Mouse (Mus musculus) NIH3T3 (cell line): ENCODE data around the gene Plxdc1.

Experiments used
- DNase-seq: peaks from one replicate; pipeline ENCODE4 v3.0.0-alpha.2; 2012; ENCODE audit warnings: low read depth

Plxdc1 gene

DNA sequence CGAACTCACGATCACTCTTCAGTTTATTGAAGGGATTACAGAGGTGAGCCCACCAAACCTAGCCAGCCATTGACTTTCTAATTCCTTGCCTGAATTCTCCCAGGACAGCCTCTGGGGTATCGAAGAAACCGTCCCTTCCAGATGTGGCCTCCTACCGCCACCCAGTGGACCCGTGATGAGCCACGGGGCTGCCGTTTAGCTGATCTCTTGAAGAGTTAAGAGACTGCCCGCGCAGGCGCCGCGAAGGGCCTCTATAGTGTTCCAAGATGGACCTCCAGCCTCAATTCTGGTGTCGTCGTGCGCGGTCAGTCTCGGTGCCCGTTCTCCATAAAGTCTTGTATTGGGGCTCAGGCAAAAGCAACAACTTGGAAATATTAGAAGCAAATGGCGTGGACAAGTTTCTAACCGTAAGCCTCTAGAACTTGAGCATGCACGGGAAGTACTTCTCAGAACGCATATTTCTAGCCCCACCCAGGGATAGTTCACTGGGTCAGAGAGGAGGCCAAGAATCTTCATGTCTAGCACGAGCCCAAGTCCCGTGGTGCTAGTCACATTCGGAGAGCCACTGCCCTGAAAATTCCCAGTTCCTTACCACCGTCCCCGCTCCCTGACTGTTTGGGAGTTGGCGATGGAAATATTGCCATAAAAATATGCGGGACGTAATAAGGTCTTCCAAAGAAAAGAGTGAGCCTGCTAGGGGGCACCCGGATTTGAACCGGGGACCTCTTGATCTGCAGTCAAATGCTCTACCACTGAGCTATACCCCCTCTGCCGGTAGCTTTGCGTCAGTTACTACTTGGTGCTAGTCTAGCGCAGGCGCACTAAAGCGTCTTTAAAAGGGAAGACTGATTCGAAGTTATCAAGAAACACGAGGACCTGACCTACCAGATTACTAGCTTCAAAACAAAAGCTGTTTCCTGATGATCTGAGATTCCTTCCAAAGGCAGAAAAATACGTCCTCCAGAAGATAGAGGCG is 1.6 kb upstream of the Plxdc1 start:
- peak; percentile 98 for DNase-seq

GRCm38 (mm10) chr11:97986738-97987465 is 658 bp upstream of the Plxdc1 start:
- no peak for DNase-seq

- DNase-seq: peak; percentile 38
Measured at GRCm38 (mm10) chr11:97983983-97984382, 2.3 kb downstream of the Plxdc1 start.

- DNase-seq: no peak
Measured at GRCm38 (mm10) chr11:97983506-97983905, 2.7 kb downstream of the Plxdc1 start.

DNA sequence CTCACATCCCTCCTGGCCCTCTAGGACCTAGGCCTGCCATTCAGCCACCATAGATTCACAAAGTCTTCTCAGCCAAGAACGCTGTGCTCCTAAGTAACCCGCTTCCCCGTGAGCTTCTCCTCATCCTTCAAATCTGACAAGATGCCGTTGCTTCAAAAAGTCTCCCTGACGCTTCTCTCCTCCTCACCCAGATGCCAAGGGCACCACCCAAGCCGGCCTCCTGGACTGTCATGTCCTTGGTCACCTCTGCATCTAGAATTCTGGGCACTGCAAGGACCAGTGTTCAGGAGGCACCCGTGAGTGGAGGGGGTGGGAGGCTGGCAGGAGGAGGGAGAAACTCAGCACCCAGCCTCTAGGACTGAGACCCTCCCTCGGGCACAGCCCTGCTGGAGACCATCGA is 3.5 kb downstream of the Plxdc1 start:
- DNase-seq: no peak

- DNase-seq: peak; percentile 77
Measured at GRCm38 (mm10) chr11:97980531-97980966, 5.7 kb downstream of the Plxdc1 start.

- DNase-seq: no peak
Measured at GRCm38 (mm10) chr11:97979824-97980495, 6.3 kb downstream of the Plxdc1 start.

GRCm38 (mm10) chr11:97978392-97978791 is 7.9 kb downstream of the Plxdc1 start:
- DNase-seq: no peak

DNA sequence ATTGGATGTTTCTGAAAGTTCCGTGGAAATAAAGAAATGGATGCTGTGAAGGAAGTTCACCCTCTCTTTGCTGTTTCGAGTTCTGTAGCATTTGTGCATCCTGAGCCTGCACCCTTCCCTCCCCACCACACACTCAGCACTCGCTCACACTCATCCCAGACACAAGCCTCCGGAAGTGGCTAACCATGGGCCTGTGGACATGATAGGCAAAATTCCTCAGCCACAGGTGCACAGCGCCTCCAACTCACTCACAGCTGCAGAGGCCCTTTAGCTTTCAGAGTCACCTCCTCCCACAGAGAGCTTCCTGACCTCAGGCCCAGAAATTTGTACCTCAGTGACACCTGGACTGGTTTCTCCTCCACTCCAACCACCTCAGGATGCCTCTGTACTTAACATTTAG is 8.4 kb downstream of the Plxdc1 start:
- DNase-seq: no peak

GRCm38 (mm10) chr11:97974746-97975145 is 11.5 kb downstream of the Plxdc1 start:
- no peak for DNase-seq

DNA sequence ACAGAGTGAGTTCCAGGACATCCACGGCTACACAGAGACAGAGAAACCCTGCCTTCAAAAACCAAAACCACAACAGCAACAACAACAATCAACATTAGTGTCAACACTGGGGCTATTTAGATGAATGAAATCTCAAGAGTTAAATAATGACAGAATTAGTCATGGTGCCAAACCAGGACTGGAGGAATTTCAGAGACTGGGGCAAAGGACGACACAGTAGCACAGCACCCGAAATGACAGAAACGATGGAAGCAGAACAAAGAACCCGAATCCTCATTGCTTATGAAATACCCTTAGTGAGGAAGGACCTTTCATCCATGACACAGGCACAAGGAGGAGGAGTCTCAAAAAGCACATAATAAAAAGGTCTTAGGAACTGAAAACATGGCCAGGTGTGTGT is 12.1 kb downstream of the Plxdc1 start:
- DNase-seq: no peak

DNA sequence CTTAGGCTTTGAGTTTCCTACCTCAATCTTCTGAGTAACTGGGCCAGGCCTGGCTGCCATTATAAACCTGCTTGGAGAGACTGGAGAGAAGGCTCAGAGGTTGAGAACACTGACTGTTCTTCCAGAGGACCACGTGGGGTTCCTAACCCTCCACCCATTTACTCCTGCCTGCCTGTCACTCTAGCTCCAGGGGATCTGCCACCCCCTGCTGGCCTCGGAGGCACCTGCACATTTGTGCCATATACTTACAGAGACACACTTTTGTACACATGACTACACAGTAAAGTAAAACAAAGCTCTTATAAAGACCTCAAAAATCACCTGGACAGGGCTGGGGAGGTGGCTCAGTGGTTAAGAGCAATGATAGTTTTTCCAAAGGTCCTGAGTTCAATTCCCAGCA is 13.8 kb downstream of the Plxdc1 start:
- DNase-seq: no peak

DNA sequence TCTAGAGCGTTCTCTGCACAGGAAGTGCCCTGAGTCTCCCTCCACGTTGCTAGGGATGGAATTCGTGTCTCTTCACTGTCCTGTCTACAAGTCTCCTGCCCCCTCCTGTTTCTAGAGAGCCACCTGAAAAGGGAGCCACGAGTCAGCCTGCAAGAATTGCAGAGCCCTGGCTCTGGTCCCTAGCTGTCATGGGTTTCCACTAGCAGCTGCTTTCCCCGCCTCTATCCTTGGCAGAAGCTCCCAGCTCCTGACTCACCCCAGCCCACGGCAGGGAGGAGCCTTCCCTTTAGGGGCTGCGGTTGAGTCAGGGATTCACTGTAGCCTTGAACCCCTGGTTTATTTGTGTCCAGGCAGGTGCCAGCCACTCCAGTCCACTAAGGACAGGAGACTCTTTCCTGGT is 15.0 kb downstream of the Plxdc1 start:
- DNase-seq: peak; percentile 96

DNA sequence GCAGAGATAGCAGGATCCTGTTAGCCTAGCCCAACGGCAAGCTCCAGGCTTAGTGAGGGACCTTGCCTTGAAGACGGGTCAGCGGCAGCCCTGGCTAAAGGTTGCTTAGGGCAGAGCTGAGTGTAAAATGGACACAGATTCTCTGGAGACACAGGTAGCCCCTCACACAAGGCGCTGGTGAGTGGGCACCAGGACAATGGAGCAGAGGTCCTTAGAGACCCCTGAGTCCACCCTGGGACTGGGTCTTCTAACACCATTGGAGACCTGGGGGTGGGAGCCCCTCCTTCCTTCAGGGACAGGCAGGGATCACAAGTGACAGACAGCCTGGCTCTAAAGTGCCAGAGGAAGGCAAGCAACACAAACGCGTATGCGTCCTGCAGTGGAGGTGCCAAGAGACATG is 15.5 kb downstream of the Plxdc1 start:
- no peak for DNase-seq

- DNase-seq: no peak
Measured at GRCm38 (mm10) chr11:97968385-97968784, 17.9 kb downstream of the Plxdc1 start.

DNA sequence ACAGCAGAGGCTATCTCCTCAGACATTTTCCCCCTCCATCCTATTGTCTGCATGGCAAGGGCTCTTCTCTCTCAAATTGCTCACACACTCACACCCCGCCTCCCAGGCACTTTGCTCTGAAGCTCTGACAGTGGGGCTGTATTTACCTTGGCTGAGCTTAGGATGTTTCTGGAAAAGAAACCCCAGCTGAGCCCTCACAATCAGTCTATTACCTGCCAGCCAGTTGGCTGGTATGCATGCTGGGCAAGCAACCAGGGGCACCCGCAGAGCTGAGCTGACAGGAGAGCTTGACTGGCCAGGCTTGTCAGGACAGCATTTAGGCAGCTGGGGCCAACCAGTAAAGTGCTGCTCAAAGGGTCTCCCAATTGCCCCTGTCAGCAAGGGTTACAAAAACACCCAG is 19.1 kb downstream of the Plxdc1 start:
- peak; percentile 56 for DNase-seq

- no peak for DNase-seq
Measured at GRCm38 (mm10) chr11:97960907-97961306, 25.3 kb downstream of the Plxdc1 start.

- no peak for DNase-seq
Measured at GRCm38 (mm10) chr11:97959300-97959680, 27.0 kb downstream of the Plxdc1 start.

DNA sequence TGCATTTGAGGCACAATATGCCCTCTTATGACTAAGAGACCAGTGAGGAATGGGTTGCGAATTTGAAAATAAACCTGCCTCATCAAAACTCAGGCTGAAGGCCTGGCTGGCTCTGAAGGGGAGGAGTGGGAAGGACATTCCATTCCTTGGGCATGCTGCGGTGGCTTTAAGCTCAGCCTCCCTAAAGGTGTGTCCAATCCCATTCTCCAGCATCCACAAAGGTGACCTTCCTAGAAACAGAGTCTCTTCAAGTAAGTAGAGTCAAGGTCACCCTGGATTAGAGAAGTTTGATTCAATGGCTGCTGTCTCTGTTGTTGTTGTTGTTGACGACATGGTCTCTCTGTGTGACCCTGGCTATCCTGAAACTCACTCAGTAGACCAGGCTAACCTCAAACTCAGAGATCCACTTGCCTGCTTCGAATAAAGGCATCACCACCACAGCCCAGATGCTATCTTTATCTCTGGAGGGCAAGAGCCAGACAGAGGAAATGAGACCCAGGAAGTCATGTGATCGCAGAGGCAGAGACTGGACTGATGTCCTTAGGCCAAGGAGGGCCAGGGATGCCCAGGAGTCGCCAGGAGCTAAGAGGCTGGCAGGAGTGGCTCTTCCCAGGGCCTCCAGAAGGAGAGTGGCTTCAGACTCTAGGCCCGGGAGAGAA is 27.5 kb downstream of the Plxdc1 start:
- DNase-seq: no peak

DNA sequence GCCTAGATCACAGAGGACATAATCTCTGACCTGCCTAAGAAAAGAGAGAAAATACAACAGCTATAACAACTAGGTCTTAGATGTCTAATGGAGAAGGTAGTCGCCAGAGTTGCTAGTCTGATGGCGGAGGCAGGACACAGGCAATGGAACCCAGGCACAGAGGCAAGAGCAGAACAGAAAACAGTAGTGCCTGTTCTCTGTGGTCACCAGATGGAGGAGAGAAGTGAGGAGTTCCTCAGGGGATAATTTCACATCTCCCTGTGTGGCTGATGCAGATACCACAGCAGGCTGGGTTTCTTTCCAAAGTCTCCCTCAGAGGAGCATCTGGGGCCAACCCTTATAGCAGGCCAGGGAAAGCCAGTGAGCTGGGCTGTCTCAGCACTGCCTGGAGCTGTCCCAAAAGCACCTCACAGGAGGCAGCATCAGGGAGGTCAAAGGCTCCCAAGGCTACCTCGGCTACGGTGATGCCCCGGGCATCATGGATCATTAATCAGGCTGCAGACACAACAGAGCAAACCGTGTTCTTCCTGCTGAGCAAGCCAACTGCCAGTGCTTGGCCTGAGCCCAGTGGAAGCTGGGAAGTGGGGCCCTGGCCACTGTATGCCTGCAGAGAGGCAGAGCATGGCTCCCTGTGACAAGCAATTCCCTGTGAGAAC is 29.2 kb downstream of the Plxdc1 start:
- DNase-seq: peak; percentile 55

GRCm38 (mm10) chr11:97955915-97956314 is 30.3 kb downstream of the Plxdc1 start:
- no peak for DNase-seq
